Mouse (Mus musculus): ENCODE measurements at regions not wholly inside any gene's neighbourhood (a gene's known extent, or its start where the extent isn't known, plus 50 kb on each side); places are given as distances from the start of the nearest gene placed in this dataset.

- 0 out of 2 replicates have a peak, but pooled peaks have one; percentile 30 for ATAC-seq (replicated peaks; ENCODE audit: low FRiP score)
- Histone ChIP-seq H3K27ac (ENCODE audit: low read depth, low read length) (no peak overlapping the region), H3K36me3 (ENCODE audit: control insufficient read depth, insufficient read depth, low read length) (no peaks in the 10 kb centered on the region), H3K9ac (ENCODE audit: low read length) (no peak overlapping the region), H3K4me3 (ENCODE audit: low read depth, low read length) (no peak overlapping the region), H3K4me1 (replicated peaks; ENCODE audit: control insufficient read depth, insufficient read depth, low read length) (no peaks in the 10 kb centered on the region), H3K27me3 (ENCODE audit: control insufficient read depth, insufficient read depth, low read length) (no peaks in the 10 kb centered on the region), H3K4me2 (ENCODE audit: low read depth, low read length, severe bottlenecking) (no peak overlapping the region), H3K9me3 (ENCODE audit: control insufficient read depth, low read length) (no peaks in the 10 kb centered on the region)
- WGBS = 53% methylated on average over 3 of the region's 3 CpGs
- DNase-seq (ENCODE audit: low spot score) = no peak
Measured at GRCm38 (mm10) chr13:106009911-106010310, 566.5 kb downstream of the Htr1a start.

GRCm38 (mm10) chr13:106027913-106028312 is 584.5 kb downstream of the Htr1a start:
- no peak overlapping the region for H3K9ac ChIP-seq (ENCODE audit: low read length)
- no peak overlapping the region for H3K4me2 ChIP-seq (ENCODE audit: low read depth, low read length, severe bottlenecking)
- WGBS = 91% methylated on average over 2 of the region's 2 CpGs
- H3K4me3 ChIP-seq (ENCODE audit: low read depth, low read length) = no peak overlapping the region
- no peak for DNase-seq (ENCODE audit: low spot score)
- no peaks in the 10 kb centered on the region for H3K9me3 ChIP-seq (ENCODE audit: control insufficient read depth, low read length)
- H3K27ac ChIP-seq (ENCODE audit: low read depth, low read length) = no peak overlapping the region
- no peaks in the 10 kb centered on the region for H3K36me3 ChIP-seq (ENCODE audit: control insufficient read depth, insufficient read depth, low read length)
- no peak for ATAC-seq (replicated peaks; ENCODE audit: low FRiP score)
- no peaks in the 10 kb centered on the region for H3K27me3 ChIP-seq (ENCODE audit: control insufficient read depth, insufficient read depth, low read length)
- no peaks in the 10 kb centered on the region for H3K4me1 ChIP-seq (replicated peaks; ENCODE audit: control insufficient read depth, insufficient read depth, low read length)
